Mouse (Mus musculus): ENCODE results near the gene Foxp1.

GRCm38 (mm10) chr6:99142900-99143755 is 379.4 kb downstream of the Foxp1 start:
- TF ChIP-seq POLR2A (IDR thresholded peaks at IDR 0.05; ENCODE audit: low read depth, low read length) (no peak), CTCF (IDR thresholded peaks at IDR 0.05; ENCODE audit: extremely low read depth, insufficient read depth, insufficient read length, insufficient replicate concordance) (no peak)
